Mouse (Mus musculus) layer of hippocampus, adult 2 months (tissue): ENCODE measurements around the gene Shisa4. TPM values are rescaled to one million over a fixed set of nuclear protein-coding genes. Genes with fewer than 3 reads are reported as not detected.
A peak's percentile ranks its signal among the peaks of the same experiment; 100 is the strongest.
"Not testable (repeated sequence)": the region's sequence is repeated elsewhere in the genome, so short reads cannot be mapped to it uniquely, and the experiment has no call there.

Source experiments
- DNase-seq, 2 experiments: peaks; one replicate each; pipeline ENCODE4 v3.0.0; 2022; ENCODE audit warnings: low spot score in 2 of 2
- H3K27ac ChIP-seq: fragments of 200-600 bp; 2 replicates; pipeline ENCODE4 v1.8.1; 2022
- H3K4me3 ChIP-seq: fragments of 200-600 bp; 2 replicates; pipeline ENCODE4 v1.8.1; 2022; ENCODE audit warnings: mild to moderate bottlenecking
- CTCF ChIP-seq: fragments of 200-600 bp; conservative IDR thresholded peaks from 2 replicates; pipeline ENCODE4 v1.8.1; 2022; ENCODE audit warnings: antibody characterized with exemption, mild to moderate bottlenecking, moderate library complexity
- long read RNA-seq, 2 experiments: library from polyadenylated mRNA; stranded (forward); transcript quantifications; one replicate each; pipeline ENCODE4 v2.0.0; 2021; ENCODE audit warnings: borderline mapping rate in 2 of 2
- total RNA-seq, 2 experiments: library from RNA; stranded (reverse); gene quantifications; 2 replicates each; pipeline ENCODE4 v1.2.3; 2021

Gene Shisa4
- 100 to 1,000 TPM; 121 TPM for total RNA-seq
- long read RNA-seq, experiment 1, transcript Shisa4-201 (5 exons, 1,763 nt) = major isoform, 47 of 70 reads
- long read RNA-seq, experiment 1, transcript Shisa4-202 (2 exons, 851 nt) = minor isoform, 7 of 70 reads
- long read RNA-seq, experiment 1, partial matches to known transcripts = 6 of 70 reads
- long read RNA-seq, experiment 1, other reads (novel, unspliced or antisense) = 9 of 70 reads
- long read RNA-seq, experiment 2, transcript Shisa4-202 (2 exons, 851 nt) = minor isoform, 7 of 92 reads
- long read RNA-seq, experiment 2, transcript Shisa4-201 (5 exons, 1,763 nt) = major isoform, 59 of 92 reads
- long read RNA-seq, experiment 2, partial matches to known transcripts = 9 of 92 reads
- long read RNA-seq, experiment 2, other reads (novel, unspliced or antisense) = 14 of 92 reads

DNA sequence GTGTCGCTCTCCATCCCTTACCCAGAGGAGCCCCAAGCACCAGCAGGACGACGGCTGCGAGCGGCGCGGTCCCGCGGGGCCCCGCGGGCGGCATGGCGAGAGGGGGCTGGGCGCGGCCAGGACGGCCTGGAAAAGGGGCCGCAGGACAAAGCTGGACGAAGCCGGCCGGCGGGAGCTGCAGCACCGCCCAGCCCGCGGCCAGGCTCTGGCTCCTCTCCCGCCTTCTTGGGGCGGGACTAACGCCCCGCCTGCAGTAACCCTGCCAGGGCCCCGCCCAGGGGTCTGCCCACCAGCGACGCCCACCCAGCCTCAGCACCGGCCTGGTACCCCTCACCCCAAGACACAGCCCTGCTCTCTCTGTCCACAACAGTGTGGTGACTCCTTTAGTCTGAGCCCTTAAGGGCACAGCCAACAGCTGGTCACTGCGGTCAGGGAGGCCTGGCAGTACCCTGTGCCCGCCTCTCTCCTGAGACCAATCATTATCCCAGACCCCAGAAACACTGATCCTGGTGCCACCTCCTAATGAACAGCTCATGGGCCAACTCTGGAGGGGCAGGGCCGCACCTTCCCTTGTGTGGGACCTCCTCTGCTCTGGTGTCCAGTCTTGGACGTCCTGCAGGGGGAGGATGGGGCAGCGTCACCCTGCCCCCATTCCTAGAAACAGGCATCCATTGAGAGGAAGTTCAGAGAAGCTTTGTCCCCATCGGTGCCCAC lies at the start of gene Shisa4:
TSS of gene Shisa4 (minus strand) at position 370 of the 714 bp plus-strand sequence.
- peak; percentile 74 to 82 for DNase-seq
- TF ChIP-seq CTCF = peak; percentile 54
- peak within 1 kb of the TSS; percentile 98 for H3K27ac ChIP-seq
- peak within 1 kb of the TSS; percentile 72 for H3K4me3 ChIP-seq

DNA sequence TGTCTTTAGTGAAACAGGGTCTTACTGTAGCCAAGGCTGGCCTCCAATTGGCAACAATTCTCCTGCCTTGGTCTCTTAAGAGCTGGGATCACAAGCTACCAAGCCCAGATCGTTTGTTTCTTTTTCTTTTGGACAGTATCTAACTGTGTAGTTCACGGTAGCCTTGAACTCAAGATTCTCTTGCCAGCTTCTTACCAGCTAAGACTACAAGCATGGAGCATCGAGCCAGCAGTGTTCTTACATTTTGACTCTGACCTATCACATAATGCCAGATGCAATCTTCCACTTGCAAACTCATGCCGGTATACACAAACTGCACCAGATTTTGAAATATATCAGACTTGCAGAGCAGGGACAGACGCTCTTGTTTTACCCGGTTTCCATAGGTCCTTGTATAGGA lies 47.7 kb upstream of the Shisa4 start:
- H3K4me3 ChIP-seq = no peak overlapping the region
- no peak for DNase-seq
- H3K27ac ChIP-seq = no peak overlapping the region
- TF ChIP-seq CTCF = no peak

DNA sequence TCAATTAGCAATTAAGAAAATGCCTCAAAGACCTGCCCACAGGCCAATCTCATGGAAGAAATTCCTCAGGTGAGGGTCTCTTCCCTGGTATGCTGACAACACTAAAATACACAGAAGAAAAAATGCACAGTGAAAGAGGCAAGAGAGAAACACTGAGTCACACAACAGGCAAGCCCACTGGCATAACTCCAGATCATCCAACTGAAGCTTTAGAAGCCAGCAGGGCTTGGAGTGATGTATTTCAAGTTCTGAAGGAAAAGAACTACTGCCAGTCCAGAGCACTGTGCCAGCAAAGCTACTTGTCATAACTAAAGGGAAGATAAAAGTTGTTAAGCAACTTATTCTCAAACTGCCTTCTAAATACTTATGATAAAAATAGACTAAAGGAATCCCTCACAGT lies 39.0 kb upstream of the Shisa4 start:
- H3K27ac ChIP-seq = no peak overlapping the region
- no peak for TF ChIP-seq CTCF
- DNase-seq = peak; percentile 17 to 58
- H3K4me3 ChIP-seq = no peak overlapping the region

DNA sequence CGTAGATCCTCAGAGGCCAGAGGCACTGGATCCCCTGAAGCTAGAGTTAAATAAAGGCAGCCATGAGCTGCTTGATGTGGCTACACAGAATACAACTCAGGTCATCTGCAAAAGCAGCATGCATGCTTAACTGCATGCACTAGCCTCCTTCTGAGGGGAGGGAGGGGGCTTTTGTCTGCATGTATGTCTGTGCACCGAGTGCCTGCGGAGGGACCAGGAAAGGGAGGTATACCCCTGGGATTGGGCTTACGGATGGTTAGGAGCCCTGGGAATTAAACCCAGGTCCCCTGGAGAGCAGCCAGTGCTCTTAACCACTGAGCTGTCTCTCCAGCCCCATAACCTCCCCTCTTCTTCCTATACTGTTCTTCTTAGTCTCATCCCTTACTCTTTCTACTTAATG lies 37.1 kb upstream of the Shisa4 start:
- DNase-seq = no peak

DNA sequence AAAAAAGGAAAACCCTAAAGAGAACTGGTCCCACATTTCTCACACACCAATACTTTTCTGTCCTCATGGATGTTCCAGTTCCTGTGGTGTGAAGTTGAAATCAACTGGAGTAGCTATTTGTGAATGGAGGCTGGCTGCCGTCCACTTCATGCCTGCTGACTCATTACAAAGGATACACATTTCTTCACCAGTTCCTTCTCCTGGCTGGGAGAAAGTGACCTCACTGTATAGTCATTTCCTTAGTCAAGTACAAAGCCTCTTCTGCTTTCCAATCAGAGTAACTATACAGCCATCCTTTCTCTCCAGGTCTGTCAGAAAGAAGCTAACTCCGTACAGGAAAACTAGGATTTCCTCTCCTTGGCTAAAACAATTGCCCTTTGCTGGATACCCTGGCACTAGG lies 35.9 kb upstream of the Shisa4 start:
- H3K4me3 ChIP-seq = no peak overlapping the region
- no peak for DNase-seq
- 0 out of 2 replicates have a peak overlapping the region, but pooled peaks have one; percentile 18 for H3K27ac ChIP-seq
- TF ChIP-seq CTCF = no peak

More for the DNA sequence above, 37.1 kb upstream of the Shisa4 start:
- TF ChIP-seq CTCF = no peak
- Histone ChIP-seq H3K27ac (no peak overlapping the region), H3K4me3 (no peak overlapping the region)

DNA sequence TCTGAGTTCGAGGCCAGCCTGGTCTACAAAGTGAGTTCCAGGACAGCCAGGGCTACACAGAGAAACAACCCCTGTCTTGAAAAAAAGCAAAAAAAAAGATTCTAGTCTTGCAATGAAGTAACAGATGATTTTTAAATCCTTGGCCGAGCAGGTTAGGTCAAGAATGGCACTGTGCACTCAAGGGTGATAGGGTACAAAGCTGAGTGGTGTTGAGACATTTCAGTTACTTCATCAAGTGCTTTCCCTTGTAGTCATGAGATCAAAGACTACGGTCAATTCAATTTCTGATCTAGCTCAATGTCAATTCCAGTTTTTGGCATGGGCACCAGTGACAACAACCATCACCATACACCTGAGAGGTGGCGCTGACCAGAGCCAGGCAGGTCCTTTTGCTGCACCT lies 33.9 kb upstream of the Shisa4 start:
- no peak for TF ChIP-seq CTCF
- H3K4me3 ChIP-seq = no peak overlapping the region
- no peak for DNase-seq
- no peak overlapping the region for H3K27ac ChIP-seq

DNA sequence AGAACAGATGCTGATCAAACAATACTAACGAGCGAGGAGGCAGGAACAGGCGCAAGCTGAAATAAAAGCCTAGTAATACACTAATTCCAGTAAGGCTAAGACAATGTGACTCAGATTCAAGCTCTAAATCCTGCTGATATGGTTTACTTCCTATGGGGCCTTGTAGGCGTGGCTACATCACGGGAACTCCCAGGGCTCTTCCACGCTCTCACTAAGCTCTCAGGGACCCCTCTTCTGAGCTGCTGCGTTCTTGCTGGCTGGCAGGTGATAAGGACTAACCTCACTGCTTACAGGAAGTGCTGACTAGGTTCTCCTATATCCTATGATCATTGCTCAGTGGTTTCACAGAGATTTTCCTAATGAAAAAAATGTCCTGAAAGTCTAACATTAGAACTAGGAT lies 30.3 kb upstream of the Shisa4 start:
- H3K4me3 ChIP-seq = no peak overlapping the region
- TF ChIP-seq CTCF = no peak
- peak overlapping the region; percentile 72 for H3K27ac ChIP-seq
- no peak for DNase-seq

DNA sequence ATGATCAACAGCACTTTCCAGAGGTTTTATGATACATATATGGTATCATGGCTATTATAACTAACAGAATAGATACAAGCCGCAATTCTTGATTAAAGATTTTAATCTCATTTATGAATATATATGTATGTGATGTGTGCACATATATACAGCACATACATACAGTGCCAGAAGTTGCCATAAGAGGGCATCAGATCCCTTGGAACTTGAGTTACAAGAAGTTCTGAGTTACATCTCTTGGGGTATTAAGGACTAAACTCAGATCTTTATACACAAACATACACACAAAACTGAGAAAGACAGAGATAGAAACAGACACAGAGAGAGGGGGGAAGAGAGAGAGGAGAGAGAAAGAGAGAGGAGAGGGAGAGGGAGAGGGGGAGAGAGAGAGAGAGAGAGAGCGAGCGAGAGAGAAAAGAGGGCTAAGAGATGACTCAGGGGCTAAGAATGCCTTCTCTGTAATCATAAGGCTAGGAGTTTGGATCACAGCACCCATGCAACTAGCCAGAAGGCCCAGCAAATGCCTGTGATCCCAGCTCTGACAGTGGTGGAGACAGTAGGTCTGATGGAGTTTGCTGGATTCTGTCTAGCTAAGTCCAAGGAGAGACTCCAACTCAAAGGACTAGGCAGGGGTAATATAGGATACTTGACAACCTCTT lies 26.5 kb upstream of the Shisa4 start:
- peak; percentile 52 for TF ChIP-seq CTCF
- no peak overlapping the region for H3K27ac ChIP-seq
- DNase-seq = no peak
- H3K4me3 ChIP-seq = no peak overlapping the region

DNA sequence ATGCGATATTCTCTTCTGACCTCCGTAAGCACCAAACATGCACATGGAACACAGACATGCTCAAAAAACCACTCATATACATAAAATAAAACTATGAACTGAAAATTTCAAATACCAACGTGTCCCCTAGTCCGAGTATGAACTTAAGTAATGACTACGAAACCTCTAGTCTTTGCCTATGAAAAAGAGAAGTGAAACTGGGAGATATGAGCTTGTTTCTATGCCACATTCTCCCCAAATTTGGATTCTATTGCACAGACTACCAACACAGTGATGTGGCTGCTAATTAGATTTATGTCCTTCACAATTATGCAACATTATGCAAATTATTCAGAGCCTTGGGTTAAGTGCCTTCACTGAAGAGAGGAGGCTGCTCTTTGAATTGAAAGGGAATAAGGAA lies 24.4 kb upstream of the Shisa4 start:
- Histone ChIP-seq H3K27ac (no peak overlapping the region), H3K4me3 (no peak overlapping the region)
- TF ChIP-seq CTCF = no peak
- no peak for DNase-seq

DNA sequence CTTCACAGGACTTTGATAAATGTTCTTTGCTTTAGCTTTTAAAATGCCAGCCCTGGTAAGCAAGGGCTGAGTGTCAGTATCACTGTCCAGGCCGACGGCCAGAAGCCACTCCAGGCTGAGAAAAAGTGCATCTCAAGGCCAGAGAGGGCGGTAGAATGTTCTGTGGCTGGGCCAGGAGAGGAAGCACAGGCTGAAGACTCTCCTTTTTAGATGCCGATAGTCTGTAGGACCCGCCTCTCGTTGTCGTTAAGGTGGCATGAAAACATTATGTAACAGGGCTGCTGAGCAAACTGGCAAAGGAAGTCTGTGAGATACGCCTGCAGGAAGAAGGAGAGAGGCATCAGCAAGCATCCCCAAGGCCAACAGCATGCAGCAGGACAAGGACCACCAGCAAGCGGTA lies 10.1 kb upstream of the Shisa4 start:
- DNase-seq = no peak
- H3K27ac ChIP-seq = peak overlapping the region; percentile 64
- TF ChIP-seq CTCF = no peak
- no peak overlapping the region for H3K4me3 ChIP-seq

DNA sequence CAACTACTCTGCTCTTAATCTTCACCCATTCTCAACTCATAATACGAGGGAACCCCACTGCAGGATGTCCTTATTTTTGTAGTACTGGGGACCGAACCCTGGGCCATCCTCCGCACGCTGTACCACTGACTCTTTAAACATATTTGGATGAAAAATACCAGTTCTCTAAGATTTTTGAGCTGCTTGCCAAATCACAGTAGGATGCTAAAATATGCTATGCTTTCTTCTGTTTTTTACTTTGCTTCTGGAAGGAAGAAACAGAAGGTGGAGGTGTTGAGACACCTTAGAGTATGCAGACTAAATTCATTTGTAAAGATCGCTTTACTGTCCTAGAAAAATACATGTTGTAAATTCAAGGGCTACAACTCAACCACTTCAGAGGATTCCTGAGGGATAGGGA lies 9.1 kb upstream of the Shisa4 start:
- Histone ChIP-seq H3K4me3 (no peak overlapping the region), H3K27ac (peak overlapping the region; percentile 32; the same call in 1 of the 2 replicates)
- DNase-seq = no peak

DNA sequence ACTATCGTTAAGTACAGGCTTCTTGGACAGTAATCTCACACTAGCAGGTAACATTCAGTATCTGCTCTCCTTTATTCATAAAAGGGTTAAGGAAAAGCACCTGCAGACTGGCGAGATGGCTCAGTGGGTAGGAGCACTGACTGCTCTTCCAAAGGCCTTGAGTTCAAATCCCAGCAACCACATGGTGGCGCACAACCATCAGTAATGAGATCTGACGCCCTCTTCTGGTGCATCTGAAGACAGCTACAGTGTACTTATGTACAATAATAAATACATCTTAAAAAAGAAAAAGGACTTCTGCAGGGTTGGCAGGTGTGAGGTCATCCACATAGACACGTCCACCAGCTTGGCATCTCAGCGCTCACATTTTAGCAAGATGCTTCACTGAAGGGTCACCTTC lies 6.5 kb upstream of the Shisa4 start:
- not testable (repeated sequence) for DNase-seq, H3K4me3 ChIP-seq
- TF ChIP-seq CTCF = peak; percentile 76
- H3K27ac ChIP-seq = peak overlapping the region; percentile 89

More for the DNA sequence above, 9.1 kb upstream of the Shisa4 start:
- no peak for TF ChIP-seq CTCF
